In genomic region chr17:22866845-22867481, GRCm38 (mm10) we compare ENCODE assay signal across 8 mouse cellular contexts. TPM values are rescaled to one million over a fixed set of nuclear protein-coding genes. Genes with fewer than 3 reads are reported as not detected.
DNase-seq lines count a peak whose midpoint lies in the region; ATAC-seq and TF ChIP-seq lines count a peak whose summit lies in the region.

TSS of gene Zfp945 (minus strand) at chr17:22867134.

- 0% methylated on average over 20 of the region's 20 CpGs for WGBS in hindbrain, postnatal 0 days

- peaks cover 11% of the 10 kb centered on the region for H3K4me1 ChIP-seq in hindbrain, postnatal 0 days (ENCODE audit: insufficient read depth, low read length)

- peak; percentile 97 for ATAC-seq in hindbrain, postnatal 0 days

- TF ChIP-seq CTCF in hindbrain, postnatal 0 days (IDR thresholded peaks at IDR 0.05; ENCODE audit: low read depth) = no peak

- DNase-seq in adrenal gland, adult (ENCODE audit: inconsistent age in 2 of 2, low spot score in 1 of 2) = peak; percentile 74 to 92
- peak; percentile 86 for DNase-seq in embryo, embryonic 10 days (ENCODE audit: low spot score)
- DNase-seq in gastrocnemius, adult 8-10 months (ENCODE audit: low spot score in 2 of 2) = peak; percentile 22 to 57
- DNase-seq in hindbrain, postnatal 0 days (ENCODE audit: low spot score) = peak; percentile 88
- DNase-seq in left cerebral cortex, adult 18-20 months (ENCODE audit: low spot score in 2 of 2) = peak; percentile 47 to 66
- peak; percentile 75 to 85 for DNase-seq in lung, postnatal 4 days
- peak; percentile 53 for DNase-seq in retina, postnatal 7 days (ENCODE audit: low read depth, low spot score)
- DNase-seq in urinary bladder, postnatal 25 days (ENCODE audit: low spot score) = peak; percentile 54

- no peaks in the 10 kb centered on the region for H3K27me3 ChIP-seq in hindbrain, postnatal 0 days (ENCODE audit: insufficient read depth, low read length)

- peak within 1 kb of the TSS; percentile 85 for H3K4me3 ChIP-seq in hindbrain, postnatal 0 days (ENCODE audit: low read length)

- H3K36me3 ChIP-seq in hindbrain, postnatal 0 days (ENCODE audit: insufficient read depth, low read length) = peaks cover 9% of the 10 kb centered on the region; the same call in 1 of the 2 replicates

- H3K9me3 ChIP-seq in hindbrain, postnatal 0 days (ENCODE audit: low read length) = no peaks in the 10 kb centered on the region

- peak within 1 kb of the TSS; percentile 83 for H3K27ac ChIP-seq in hindbrain, postnatal 0 days

- peak within 1 kb of the TSS; percentile 72 for H3K9ac ChIP-seq in hindbrain, postnatal 0 days (replicated peaks; ENCODE audit: low read length)

- peak within 1 kb of the TSS; percentile 70 for H3K4me2 ChIP-seq in hindbrain, postnatal 0 days (ENCODE audit: low read depth, low read length)

RNA-seq across cellular contexts. Expression of gene Zfp945, which starts in this region (rescaled TPM):
- 1 to 10 TPM; 2.1 to 3.0 (median 2.3) TPM for total RNA-seq in gastrocnemius, adult 8-10 months (2022)
- total RNA-seq in hindbrain, postnatal 0 days (2014; rRNA removed) = 11.6 and 16.6 TPM in 2 replicates
- polyA plus RNA-seq in hindbrain, postnatal 0 days (2015; fragmentation: Nextera tagmentation; extraction: Ambion mirVana) = 17.0 and 17.1 TPM in 2 replicates
- total RNA-seq in left cerebral cortex, adult 18-20 months (2021) = 10 to 100 TPM; 13.2 to 14.1 TPM

Comparison
In these comparisons a context has a peak if more than half of its experiments do, and no peak if none do; other contexts are left out.
1. Peak in every context shown above with its lines: DNase-seq, ATAC-seq, H3K4me3 ChIP-seq and H3K27ac ChIP-seq.